Mouse (Mus musculus): ENCODE measurements at regions not wholly inside any gene's neighbourhood (a gene's known extent, or its start where the extent isn't known, plus 50 kb on each side); places are given as distances from the start of the nearest gene placed in this dataset.
A peak's percentile ranks its signal among the peaks of the same experiment; 100 is the strongest.

- no peak for DNase-seq
Measured at GRCm38 (mm10) chr14:80083724-80084123, 99.8 kb downstream of the Olfm4 start.

GRCm38 (mm10) chr14:80097238-80097637 is 113.4 kb downstream of the Olfm4 start:
- no peak for DNase-seq

GRCm38 (mm10) chr14:80113115-80113687 is 129.3 kb downstream of the Olfm4 start:
- DNase-seq, result no peak

GRCm38 (mm10) chr14:80114326-80114725 is 130.4 kb downstream of the Olfm4 start:
- DNase-seq, result no peak

- DNase-seq, result no peak
Measured at GRCm38 (mm10) chr14:80125156-80125555, 141.3 kb downstream of the Olfm4 start.

GRCm38 (mm10) chr14:80128181-80128580 is 144.3 kb downstream of the Olfm4 start:
- DNase-seq, result no peak

- DNase-seq, result no peak
Measured at GRCm38 (mm10) chr14:80137541-80137940, 153.7 kb downstream of the Olfm4 start.

- DNase-seq, result no peak
Measured at GRCm38 (mm10) chr14:80138991-80139791, 155.3 kb downstream of the Olfm4 start.

- peak; percentile 41 for DNase-seq
Measured at GRCm38 (mm10) chr14:80157002-80157401, 173.1 kb downstream of the Olfm4 start.

GRCm38 (mm10) chr14:80169211-80169610 is 185.3 kb downstream of the Olfm4 start:
- DNase-seq, result no peak

- DNase-seq, result no peak
Measured at GRCm38 (mm10) chr14:80170450-80171180, 186.7 kb downstream of the Olfm4 start.

- DNase-seq, result no peak
Measured at GRCm38 (mm10) chr14:80172799-80173484, 189.1 kb downstream of the Olfm4 start.

- no peak for DNase-seq
Measured at GRCm38 (mm10) chr14:80176464-80176863, 192.6 kb downstream of the Olfm4 start.

GRCm38 (mm10) chr14:80195041-80195440 is 211.2 kb downstream of the Olfm4 start:
- DNase-seq, result no peak

GRCm38 (mm10) chr14:80212916-80213315 is 229.0 kb downstream of the Olfm4 start:
- no peak for DNase-seq

- no peak for DNase-seq
Measured at GRCm38 (mm10) chr14:80213666-80214065, 229.8 kb downstream of the Olfm4 start.

GRCm38 (mm10) chr14:80215960-80216552 is 232.2 kb downstream of the Olfm4 start:
- peak; percentile 60 for DNase-seq

GRCm38 (mm10) chr14:80232066-80232465 is 248.2 kb downstream of the Olfm4 start:
- DNase-seq, result no peak

GRCm38 (mm10) chr14:80232976-80233375 is 249.1 kb downstream of the Olfm4 start:
- DNase-seq, result no peak

- no peak for DNase-seq
Measured at GRCm38 (mm10) chr14:80237136-80237535, 253.3 kb downstream of the Olfm4 start.

- DNase-seq, result no peak
Measured at GRCm38 (mm10) chr14:80237552-80237951, 253.7 kb downstream of the Olfm4 start.

- DNase-seq, result no peak
Measured at GRCm38 (mm10) chr14:80244640-80245302, 260.9 kb downstream of the Olfm4 start.
